Mouse (Mus musculus): Measurements from ENCODE around the gene Ptprd. TPM values are rescaled to one million over a fixed set of nuclear protein-coding genes. Genes with fewer than 3 reads are reported as not detected.

The Ptprd gene
- polyA plus RNA-seq, 1 experiment from 2014 or later: 112 TPM

DNA sequence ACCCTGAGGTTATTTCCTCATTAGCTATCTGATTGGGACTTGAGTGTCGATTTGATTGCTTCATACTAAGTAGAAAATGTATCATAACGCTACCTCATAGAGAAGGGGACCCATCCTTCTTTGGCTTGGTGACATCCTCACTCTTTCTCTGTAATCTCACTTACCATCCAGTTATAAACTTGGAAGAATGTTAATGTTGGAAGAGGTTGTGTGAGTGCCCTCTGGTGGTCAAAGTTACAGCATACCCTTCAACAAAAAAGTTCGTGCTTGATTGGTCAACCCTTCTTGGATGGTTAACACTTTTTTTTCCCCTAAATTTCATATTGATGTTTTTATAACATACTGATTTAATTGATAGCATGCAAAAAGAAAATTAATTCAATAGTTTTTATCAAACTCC, 1263.5 kb downstream of the Ptprd start:
- Histone ChIP-seq H3K27me3 (ENCODE audit: control insufficient read depth, insufficient read depth, low read length) (no peaks in the 10 kb centered on the region), H3K27ac (no peak overlapping the region), H3K36me3 (replicated peaks; ENCODE audit: control insufficient read depth, insufficient read depth) (no peaks in the 10 kb centered on the region), H3K4me3 (replicated peaks; ENCODE audit: low read length) (no peak overlapping the region), H3K4me2 (replicated peaks) (no peak overlapping the region), H3K9me3 (ENCODE audit: control insufficient read depth, low read length) (no peaks in the 10 kb centered on the region), H3K9ac (no peak overlapping the region), H3K4me1 (replicated peaks; ENCODE audit: control insufficient read depth, insufficient read depth, low read length) (no peaks in the 10 kb centered on the region)
- no peak for ATAC-seq (ENCODE audit: low FRiP score)
- DNase-seq (ENCODE audit: low spot score): peak; percentile 64
- 46% methylated on average over 3 of the region's 3 CpGs for WGBS

DNA sequence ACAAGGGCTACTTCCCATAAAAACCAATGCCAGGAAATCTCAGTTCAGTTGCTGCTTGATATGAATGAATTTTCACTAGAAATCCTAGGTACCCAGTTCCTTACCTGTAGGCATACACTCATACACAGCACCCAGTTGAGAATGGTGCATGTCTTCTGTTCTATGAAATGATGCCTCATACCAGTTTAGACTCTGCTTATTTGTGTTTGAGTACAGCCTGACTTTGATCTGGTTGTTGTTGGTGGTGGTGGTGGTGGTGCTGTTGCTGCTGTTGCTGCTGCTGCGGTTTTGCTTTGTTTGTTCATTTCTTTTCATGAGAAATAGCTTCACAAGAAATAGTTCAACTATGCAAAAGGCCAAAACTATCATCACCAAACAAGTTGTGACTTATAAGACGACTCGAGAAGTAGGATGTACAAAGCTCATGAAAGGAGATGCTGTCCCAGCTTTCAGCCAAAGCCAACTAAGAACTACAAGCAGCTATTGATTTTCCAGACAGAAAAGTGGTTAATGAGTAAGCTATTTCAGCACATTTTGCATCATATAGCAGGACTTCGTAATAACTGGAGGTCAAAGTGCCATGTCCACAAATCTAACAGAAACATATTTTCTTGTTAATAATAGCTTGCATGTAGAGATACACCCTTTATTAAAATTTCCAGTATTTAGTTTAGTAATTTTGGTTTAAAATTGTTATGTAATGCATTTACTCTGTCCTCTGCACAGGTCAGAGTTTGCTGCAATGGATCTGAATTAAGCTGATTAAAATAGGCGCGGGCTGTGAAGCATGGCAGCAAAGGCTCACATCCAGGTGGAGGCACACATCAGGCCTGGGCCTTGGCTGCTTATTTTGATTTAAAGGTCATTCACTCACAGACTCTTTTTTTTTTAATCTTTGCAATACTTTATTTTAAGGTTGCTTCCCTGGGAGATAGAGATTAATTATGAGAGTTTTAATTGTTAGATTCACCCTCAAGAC, 1270.1 kb downstream of the Ptprd start:
- Histone ChIP-seq H3K27me3 (ENCODE audit: control insufficient read depth, insufficient read depth, low read length) (no peaks in the 10 kb centered on the region), H3K4me2 (replicated peaks) (no peak overlapping the region), H3K27ac (no peak overlapping the region), H3K4me3 (replicated peaks; ENCODE audit: low read length) (no peak overlapping the region), H3K4me1 (replicated peaks; ENCODE audit: control insufficient read depth, insufficient read depth, low read length) (no peaks in the 10 kb centered on the region), H3K9me3 (ENCODE audit: control insufficient read depth, low read length) (no peaks in the 10 kb centered on the region), H3K36me3 (replicated peaks; ENCODE audit: control insufficient read depth, insufficient read depth) (no peaks in the 10 kb centered on the region), H3K9ac (no peak overlapping the region)
- ATAC-seq (ENCODE audit: low FRiP score): no peak
- DNase-seq (ENCODE audit: low spot score): no peak
- 84% methylated on average over 6 of the region's 6 CpGs for WGBS

DNA sequence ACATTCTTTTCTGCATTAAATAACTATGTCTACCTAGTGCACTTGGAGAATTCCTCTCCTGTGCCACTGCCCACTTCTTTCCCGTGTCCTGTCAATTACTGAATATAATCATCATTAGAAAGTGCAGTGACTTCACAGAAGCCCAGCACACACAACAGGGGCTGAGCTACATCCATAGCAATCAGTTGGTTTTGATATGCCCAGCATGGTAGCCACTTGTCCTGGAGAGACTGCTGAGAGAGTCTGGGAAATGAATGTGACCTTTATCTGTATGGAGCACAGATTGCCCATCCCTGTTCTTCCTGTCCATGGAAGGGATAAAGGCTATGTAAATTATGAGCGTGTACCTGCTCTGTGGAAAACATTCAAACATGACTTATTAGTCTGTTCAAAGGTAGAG, 1280.2 kb downstream of the Ptprd start:
- H3K27ac ChIP-seq: no peak overlapping the region
- H3K4me3 ChIP-seq (replicated peaks; ENCODE audit: low read length): no peak overlapping the region
- H3K9ac ChIP-seq: no peak overlapping the region
- H3K4me2 ChIP-seq (replicated peaks): no peak overlapping the region
- H3K9me3 ChIP-seq (ENCODE audit: control insufficient read depth, low read length): no peaks in the 10 kb centered on the region
- no peaks in the 10 kb centered on the region for H3K4me1 ChIP-seq (replicated peaks; ENCODE audit: control insufficient read depth, insufficient read depth, low read length)
- DNase-seq (ENCODE audit: low spot score): no peak
- WGBS: 65% methylated on average over 2 of the region's 2 CpGs
- ATAC-seq (ENCODE audit: low FRiP score): no peak
- H3K27me3 ChIP-seq (ENCODE audit: control insufficient read depth, insufficient read depth, low read length): no peaks in the 10 kb centered on the region
- no peaks in the 10 kb centered on the region for H3K36me3 ChIP-seq (replicated peaks; ENCODE audit: control insufficient read depth, insufficient read depth)

DNA sequence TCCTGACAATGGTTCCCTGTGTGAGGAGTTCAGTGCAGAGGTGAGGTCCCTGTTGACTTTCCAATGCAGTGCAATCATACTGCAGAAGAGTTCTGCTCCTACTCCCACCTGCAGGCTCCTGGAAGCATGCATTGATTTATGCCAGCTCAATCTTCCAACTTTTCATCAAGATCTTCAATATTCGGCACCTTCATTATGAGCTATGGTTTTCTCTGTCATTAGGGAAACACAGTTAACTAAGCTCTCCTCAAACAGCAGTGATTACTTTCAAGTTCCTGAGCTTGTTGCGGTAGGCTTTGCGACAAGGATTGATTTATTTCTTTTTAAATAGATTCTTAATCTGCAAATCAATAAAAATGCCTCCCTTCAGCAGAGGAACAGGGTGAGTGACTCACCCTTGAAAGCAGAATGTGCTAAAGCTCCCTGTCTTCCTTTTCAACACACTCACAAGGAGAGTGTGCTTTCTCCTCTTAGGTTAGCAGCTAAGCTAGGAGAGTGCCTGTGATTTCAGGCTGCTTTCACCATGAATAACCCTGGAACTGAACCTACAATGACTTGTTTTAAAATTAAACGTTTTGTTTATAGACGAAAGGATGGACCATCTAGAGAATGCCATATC, 1298.1 kb downstream of the Ptprd start:
- DNase-seq (ENCODE audit: low spot score): no peak
- Histone ChIP-seq H3K9me3 (ENCODE audit: control insufficient read depth, low read length) (no peaks in the 10 kb centered on the region), H3K9ac (no peak overlapping the region), H3K36me3 (replicated peaks; ENCODE audit: control insufficient read depth, insufficient read depth) (no peaks in the 10 kb centered on the region), H3K4me3 (replicated peaks; ENCODE audit: low read length) (no peak overlapping the region), H3K27me3 (ENCODE audit: control insufficient read depth, insufficient read depth, low read length) (no peaks in the 10 kb centered on the region), H3K4me2 (replicated peaks) (no peak overlapping the region), H3K4me1 (replicated peaks; ENCODE audit: control insufficient read depth, insufficient read depth, low read length) (no peaks in the 10 kb centered on the region), H3K27ac (no peak overlapping the region)
- ATAC-seq (ENCODE audit: low FRiP score): no peak
- 72% methylated on average over 5 of the region's 5 CpGs for WGBS

DNA sequence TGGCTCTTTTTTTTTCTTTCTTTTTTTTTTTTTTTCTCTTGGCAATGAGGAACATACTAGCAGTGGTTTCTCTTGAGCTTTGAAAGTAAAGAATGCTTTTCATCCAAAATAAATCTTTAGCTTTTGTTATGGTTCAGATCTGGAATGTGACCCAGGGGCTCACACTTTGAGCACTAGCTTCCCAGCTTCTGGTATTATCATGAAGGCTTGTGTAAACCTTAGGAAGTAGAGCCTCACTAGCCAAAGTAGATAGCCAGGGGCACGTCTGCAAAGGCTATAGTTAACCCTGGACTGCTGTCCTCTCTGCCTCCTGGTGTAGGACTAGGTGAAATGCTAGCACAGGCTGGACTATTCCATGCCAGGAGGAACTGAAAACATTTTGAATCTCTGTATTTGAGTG, 1310.1 kb downstream of the Ptprd start:
- 13% methylated on average over 1 of the region's 1 CpGs for whole genome bisulfite sequencing
- Histone ChIP-seq H3K4me3 (replicated peaks; ENCODE audit: low read length) (no peak overlapping the region), H3K4me2 (replicated peaks) (no peak overlapping the region), H3K36me3 (replicated peaks; ENCODE audit: control insufficient read depth, insufficient read depth) (no peaks in the 10 kb centered on the region), H3K4me1 (replicated peaks; ENCODE audit: control insufficient read depth, insufficient read depth, low read length) (no peaks in the 10 kb centered on the region), H3K27ac (no peak overlapping the region), H3K9ac (no peak overlapping the region), H3K9me3 (ENCODE audit: control insufficient read depth, low read length) (no peaks in the 10 kb centered on the region), H3K27me3 (ENCODE audit: control insufficient read depth, insufficient read depth, low read length) (no peaks in the 10 kb centered on the region)
- ATAC-seq (ENCODE audit: low FRiP score): no peak
- DNase-seq (ENCODE audit: low spot score): no peak

DNA sequence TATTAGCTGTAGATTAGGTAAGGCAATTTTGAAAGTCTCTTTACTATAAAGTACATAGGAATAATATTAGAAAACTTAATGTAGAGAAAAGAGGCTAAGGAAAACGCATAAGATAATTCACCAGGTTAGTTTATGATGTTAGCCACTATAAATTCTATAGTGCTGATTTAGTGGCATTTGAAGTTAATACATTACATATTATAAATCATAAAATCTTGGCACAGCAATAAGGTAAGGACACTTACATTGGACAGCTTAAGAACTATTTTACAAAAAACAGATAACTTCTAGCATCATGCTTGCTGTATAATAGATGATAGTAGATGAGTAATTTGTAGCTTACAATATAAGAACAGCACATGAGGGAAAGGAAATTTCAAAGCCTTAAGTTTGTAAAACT, 1322.1 kb downstream of the Ptprd start:
- Histone ChIP-seq H3K9me3 (ENCODE audit: control insufficient read depth, low read length) (no peaks in the 10 kb centered on the region), H3K4me2 (replicated peaks) (no peak overlapping the region), H3K4me3 (replicated peaks; ENCODE audit: low read length) (no peak overlapping the region), H3K36me3 (replicated peaks; ENCODE audit: control insufficient read depth, insufficient read depth) (no peaks in the 10 kb centered on the region), H3K4me1 (replicated peaks; ENCODE audit: control insufficient read depth, insufficient read depth, low read length) (no peaks in the 10 kb centered on the region), H3K9ac (no peak overlapping the region), H3K27me3 (ENCODE audit: control insufficient read depth, insufficient read depth, low read length) (no peaks in the 10 kb centered on the region), H3K27ac (no peak overlapping the region)
- ATAC-seq (ENCODE audit: low FRiP score): no peak
- WGBS: 95% methylated on average over 1 of the region's 1 CpGs
- DNase-seq (ENCODE audit: low spot score): no peak

DNA sequence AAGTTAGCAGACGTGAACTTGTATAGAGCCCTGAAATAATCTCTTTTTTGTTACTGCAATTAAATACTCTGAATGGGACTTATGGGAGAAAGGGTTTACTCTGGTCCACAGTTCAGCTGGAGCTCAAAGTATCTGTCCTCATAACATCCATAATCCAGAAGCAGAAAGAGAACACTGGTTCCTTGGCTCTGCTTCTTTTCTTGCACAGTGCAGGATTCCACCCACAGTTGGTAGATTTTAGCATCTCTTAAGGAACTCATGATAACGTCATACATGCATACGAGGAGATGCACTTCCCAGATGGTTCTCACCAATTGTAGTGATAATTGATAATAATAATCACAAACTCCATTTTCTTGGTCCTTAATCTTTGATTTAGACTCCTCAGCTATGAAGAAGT, 1330.2 kb downstream of the Ptprd start:
- Histone ChIP-seq H3K4me3 (replicated peaks; ENCODE audit: low read length) (no peak overlapping the region), H3K4me1 (replicated peaks; ENCODE audit: control insufficient read depth, insufficient read depth, low read length) (no peaks in the 10 kb centered on the region), H3K4me2 (replicated peaks) (no peak overlapping the region), H3K36me3 (replicated peaks; ENCODE audit: control insufficient read depth, insufficient read depth) (no peaks in the 10 kb centered on the region), H3K27me3 (ENCODE audit: control insufficient read depth, insufficient read depth, low read length) (no peaks in the 10 kb centered on the region), H3K27ac (no peak overlapping the region), H3K9ac (no peak overlapping the region), H3K9me3 (ENCODE audit: control insufficient read depth, low read length) (no peaks in the 10 kb centered on the region)
- DNase-seq (ENCODE audit: low spot score) (no peak), ATAC-seq (ENCODE audit: low FRiP score) (no peak)
- 54% methylated on average over 3 of the region's 3 CpGs for WGBS

DNA sequence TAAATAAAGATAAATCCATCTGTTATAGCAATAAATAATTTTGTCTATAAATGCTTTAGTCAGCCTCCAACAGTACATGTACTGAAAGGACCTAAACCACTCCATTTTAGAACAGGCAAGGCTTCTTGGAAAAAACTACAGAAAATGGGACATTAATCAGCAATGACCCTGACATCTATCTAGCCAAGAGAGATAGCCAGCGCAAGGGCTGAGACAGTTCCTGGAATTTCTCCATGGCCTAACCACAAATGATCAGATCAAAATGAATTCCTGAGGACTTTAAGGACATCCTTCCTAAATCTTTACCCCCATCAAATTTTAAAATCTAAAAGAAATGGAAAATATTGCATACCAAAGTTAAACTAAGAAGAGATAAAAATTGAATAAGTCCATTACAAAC, 1340.8 kb downstream of the Ptprd start:
- ATAC-seq (ENCODE audit: low FRiP score) (no peak), DNase-seq (ENCODE audit: low spot score) (no peak)
- no peaks in the 10 kb centered on the region for H3K36me3 ChIP-seq (replicated peaks; ENCODE audit: control insufficient read depth, insufficient read depth)
- no peak overlapping the region for H3K9ac ChIP-seq
- 100% methylated on average over 1 of the region's 1 CpGs for WGBS
- no peaks in the 10 kb centered on the region for H3K4me1 ChIP-seq (replicated peaks; ENCODE audit: control insufficient read depth, insufficient read depth, low read length)
- H3K4me3 ChIP-seq (replicated peaks; ENCODE audit: low read length): no peak overlapping the region
- H3K27me3 ChIP-seq (ENCODE audit: control insufficient read depth, insufficient read depth, low read length): no peaks in the 10 kb centered on the region
- no peaks in the 10 kb centered on the region for H3K9me3 ChIP-seq (ENCODE audit: control insufficient read depth, low read length)
- H3K4me2 ChIP-seq (replicated peaks): no peak overlapping the region
- H3K27ac ChIP-seq: no peak overlapping the region

DNA sequence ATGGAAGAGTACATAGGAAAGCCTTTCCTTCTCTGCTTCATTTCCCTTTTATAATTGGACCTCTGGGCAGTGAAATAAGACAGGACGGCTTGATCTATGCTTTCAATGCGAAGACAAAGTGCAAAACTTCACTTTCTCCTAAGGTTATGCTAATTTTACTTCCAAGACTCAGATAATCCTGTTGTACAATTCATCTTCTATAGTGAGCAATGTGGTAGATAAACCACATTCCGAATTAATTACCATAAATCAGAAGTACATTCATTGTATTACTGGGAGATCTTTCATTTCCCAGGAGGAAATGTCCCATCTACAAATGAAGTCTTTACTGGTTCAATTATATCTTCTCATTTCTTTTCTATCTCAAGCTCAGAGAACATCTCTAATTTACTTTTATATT, 1346.2 kb downstream of the Ptprd start:
- no peak overlapping the region for H3K9ac ChIP-seq
- no peaks in the 10 kb centered on the region for H3K27me3 ChIP-seq (ENCODE audit: control insufficient read depth, insufficient read depth, low read length)
- H3K4me3 ChIP-seq (replicated peaks; ENCODE audit: low read length): no peak overlapping the region
- H3K27ac ChIP-seq: no peak overlapping the region
- no peaks in the 10 kb centered on the region for H3K36me3 ChIP-seq (replicated peaks; ENCODE audit: control insufficient read depth, insufficient read depth)
- no peak overlapping the region for H3K4me2 ChIP-seq (replicated peaks)
- ATAC-seq (ENCODE audit: low FRiP score): no peak
- 0 out of 2 replicates have a peak, but pooled peaks cover 3% of the 10 kb centered on the region for H3K9me3 ChIP-seq (ENCODE audit: control insufficient read depth, low read length)
- DNase-seq (ENCODE audit: low spot score): no peak
- WGBS: 59% methylated on average over 3 of the region's 3 CpGs
- H3K4me1 ChIP-seq (replicated peaks; ENCODE audit: control insufficient read depth, insufficient read depth, low read length): no peaks in the 10 kb centered on the region

All from hindbrain, embryonic 14.5 days (tissue).